Mouse (Mus musculus): ENCODE measurements around the gene Olfr397. TPM values are rescaled to one million over a fixed set of nuclear protein-coding genes. Genes with fewer than 3 reads are reported as not detected.

The Olfr397 gene
- not detected in 2 replicates for total RNA-seq (2015; ENCODE audit: low replicate concordance)
- total RNA-seq (2017; ENCODE audit: low replicate concordance) = 0.28 TPM in 1 of 2 replicates, not detected in the other

GRCm38 (mm10) chr11:73960517-73960916 lies at the start of gene Olfr397:
Gene Olfr397 (plus strand): TSS chr11:73960817.
- ATAC-seq (replicated peaks; ENCODE audit: low FRiP score, poor library complexity, severe bottlenecking) = no peak

GRCm38 (mm10) chr11:73936377-73936776 lies 24.2 kb upstream of the Olfr397 start, which contains the start of gene Olfr23:
Gene Olfr23 (plus strand): TSS chr11:73936677.
- no peak for ATAC-seq (replicated peaks; ENCODE audit: low FRiP score, poor library complexity, severe bottlenecking)

- no peak for ATAC-seq (replicated peaks; ENCODE audit: low FRiP score, poor library complexity, severe bottlenecking)
Measured at GRCm38 (mm10) chr11:73990307-73990706, 29.7 kb downstream of the Olfr397 start, which contains the start of gene Olfr398. Gene Olfr398 (minus strand): TSS chr11:73990407.

- ATAC-seq (replicated peaks; ENCODE audit: low FRiP score, poor library complexity, severe bottlenecking) = no peak
Measured at GRCm38 (mm10) chr11:73993115-73993514, 32.5 kb downstream of the Olfr397 start.

Other genes with a start within 250 kb of the Olfr397 start
- gene Olfr389, start 180.1 kb upstream of the Olfr397 start, total RNA-seq (2015; ENCODE audit: low replicate concordance) = not detected in 2 replicates
- not detected in 2 replicates for gene Olfr389, start 180.1 kb upstream of the Olfr397 start, total RNA-seq (2017; ENCODE audit: low replicate concordance)
- gene Olfr390, start 177.9 kb upstream of the Olfr397 start, total RNA-seq (2015; ENCODE audit: low replicate concordance) = not detected in 2 replicates
- gene Olfr390, start 177.9 kb upstream of the Olfr397 start, total RNA-seq (2017; ENCODE audit: low replicate concordance) = not detected in 2 replicates
- gene Olfr391-ps, start 157.8 kb upstream of the Olfr397 start, total RNA-seq (2015; ENCODE audit: low replicate concordance) = not detected in 2 replicates
- gene Olfr391-ps, start 157.8 kb upstream of the Olfr397 start, total RNA-seq (2017; ENCODE audit: low replicate concordance) = not detected in 2 replicates
- not detected in 2 replicates for gene Olfr392, start 143.8 kb upstream of the Olfr397 start, total RNA-seq (2015; ENCODE audit: low replicate concordance)
- 0.51 TPM in 1 of 2 replicates, not detected in the other for gene Olfr392, start 143.8 kb upstream of the Olfr397 start, total RNA-seq (2017; ENCODE audit: low replicate concordance)
- not detected in 2 replicates for gene Olfr393, start 109.4 kb upstream of the Olfr397 start, total RNA-seq (2015; ENCODE audit: low replicate concordance)
- not detected in 2 replicates for gene Olfr393, start 109.4 kb upstream of the Olfr397 start, total RNA-seq (2017; ENCODE audit: low replicate concordance)
- gene Olfr394, start 70.0 kb upstream of the Olfr397 start, total RNA-seq (2015; ENCODE audit: low replicate concordance) = not detected in 2 replicates
- gene Olfr394, start 70.0 kb upstream of the Olfr397 start, total RNA-seq (2017; ENCODE audit: low replicate concordance) = under 0.01 TPM in 1 of 2 replicates, not detected in the other
- gene Olfr395, start 51.5 kb upstream of the Olfr397 start, total RNA-seq (2015; ENCODE audit: low replicate concordance) = not detected in 2 replicates
- gene Olfr395, start 51.5 kb upstream of the Olfr397 start, total RNA-seq (2017; ENCODE audit: low replicate concordance) = not detected in 2 replicates
- not detected in 2 replicates for gene Olfr23, start 24.1 kb upstream of the Olfr397 start, total RNA-seq (2015; ENCODE audit: low replicate concordance)
- gene Olfr23, start 24.1 kb upstream of the Olfr397 start, total RNA-seq (2017; ENCODE audit: low replicate concordance) = not detected in 2 replicates
- gene Olfr398, start 29.6 kb downstream of the Olfr397 start, total RNA-seq (2015; ENCODE audit: low replicate concordance) = not detected in 2 replicates
- not detected in 2 replicates for gene Olfr398, start 29.6 kb downstream of the Olfr397 start, total RNA-seq (2017; ENCODE audit: low replicate concordance)
- gene Olfr139, start 95.7 kb downstream of the Olfr397 start, total RNA-seq (2015; ENCODE audit: low replicate concordance) = not detected in 2 replicates
- not detected in 2 replicates for gene Olfr139, start 95.7 kb downstream of the Olfr397 start, total RNA-seq (2017; ENCODE audit: low replicate concordance)
- gene Olfr399, start 95.8 kb downstream of the Olfr397 start, total RNA-seq (2015; ENCODE audit: low replicate concordance) = not detected in 2 replicates
- not detected in 2 replicates for gene Olfr399, start 95.8 kb downstream of the Olfr397 start, total RNA-seq (2017; ENCODE audit: low replicate concordance)
- gene Zfp616, start 109.1 kb downstream of the Olfr397 start, total RNA-seq (2015; ENCODE audit: low replicate concordance) = not detected in 2 replicates
- not detected in 2 replicates for gene Zfp616, start 109.1 kb downstream of the Olfr397 start, total RNA-seq (2017; ENCODE audit: low replicate concordance)
- not detected in 2 replicates for gene Olfr401, start 152.9 kb downstream of the Olfr397 start, total RNA-seq (2015; ENCODE audit: low replicate concordance)
- not detected in 2 replicates for gene Olfr401, start 152.9 kb downstream of the Olfr397 start, total RNA-seq (2017; ENCODE audit: low replicate concordance)
- not detected in 2 replicates for gene Olfr402, start 192.7 kb downstream of the Olfr397 start, total RNA-seq (2015; ENCODE audit: low replicate concordance)
- gene Olfr402, start 192.7 kb downstream of the Olfr397 start, total RNA-seq (2017; ENCODE audit: low replicate concordance) = not detected in 2 replicates
- not detected in 2 replicates for gene Olfr403, start 225.4 kb downstream of the Olfr397 start, total RNA-seq (2015; ENCODE audit: low replicate concordance)
- not detected in 2 replicates for gene Olfr403, start 225.4 kb downstream of the Olfr397 start, total RNA-seq (2017; ENCODE audit: low replicate concordance)